Mouse (Mus musculus) midbrain, embryonic 13.5 days (tissue): ENCODE results near the gene Plau. TPM values are rescaled to one million over a fixed set of nuclear protein-coding genes. Genes with fewer than 3 reads are reported as not detected.

Experiments
- ATAC-seq: fragments of 200-750 bp; cut with Nextera tagmentation; 2 replicates; pipeline ENCODE4 v1.8.0; 2017; ENCODE audit warnings: mild to moderate bottlenecking, moderate TSS enrichment, moderate library complexity
- H3K27ac ChIP-seq: fragments of 300-500 bp; sonication (generic); 2 replicates; pipeline ENCODE4 v1.5.1; 2015; ENCODE audit warnings: inconsistent platforms, mild to moderate bottlenecking, moderate library complexity
- H3K27me3 ChIP-seq: fragments of 300-500 bp; sonication (generic); 2 replicates; pipeline ENCODE4 v1.6.1; 2015; ENCODE audit warnings: mild to moderate bottlenecking, inconsistent platforms
- H3K36me3 ChIP-seq: fragments of 300-500 bp; sonication (generic); 2 replicates; pipeline ENCODE4 v1.6.1; 2015; ENCODE audit warnings: mild to moderate bottlenecking, inconsistent platforms
- H3K4me1 ChIP-seq: fragments of 300-500 bp; sonication (generic); replicated peaks from 2 replicates; pipeline ENCODE4 v1.6.1; 2015; ENCODE audit warnings: inconsistent platforms
- H3K4me2 ChIP-seq: fragments of 300-500 bp; sonication (generic); replicated peaks from 2 replicates; pipeline ENCODE4 v1.6.1; 2015; ENCODE audit warnings: moderate library complexity, mild to moderate bottlenecking, inconsistent platforms
- H3K4me3 ChIP-seq: fragments of 300-500 bp; sonication (generic); replicated peaks from 2 replicates; pipeline ENCODE4 v1.5.1; 2015; ENCODE audit warnings: mild to moderate bottlenecking, inconsistent platforms
- H3K9ac ChIP-seq: fragments of 300-500 bp; sonication (generic); replicated peaks from 2 replicates; pipeline ENCODE4 v1.6.1; 2015; ENCODE audit warnings: mild to moderate bottlenecking, inconsistent platforms
- H3K9me3 ChIP-seq: fragments of 300-500 bp; sonication (generic); 2 replicates; pipeline ENCODE4 v1.6.1; 2016; ENCODE audit warnings: mild to moderate bottlenecking, inconsistent platforms
- WGBS: fragments of 180-500 bp; shearing (Covaris S2); methylation state at CpG from one replicate; pipeline ENCODE4 v1.1.7; 2015; 5-methylcytosine and 5-hydroxymethylcytosine counted together
- polyA plus RNA-seq: library from polyadenylated mRNA; unstranded; fragments of >200 nt; fragmentation: Nextera tagmentation; extraction: Ambion mirVana; gene quantifications from 2 replicates; pipeline ENCODE4 v1.2.1, GENCODE M21; 2015

Gene Plau
- polyA plus RNA-seq, 1 experiment from 2014 or later, result 0.34 TPM

- Histone ChIP-seq H3K4me1 (no peaks in the 10 kb centered on the region), H3K27ac (no peak overlapping the region)
These were observed 48.8 kb downstream of the Plau start for GRCm38 (mm10) chr14:20885091-20885888.

GRCm38 (mm10) chr14:20886266-20886665, 49.8 kb downstream of the Plau start:
- no peak for ATAC-seq
- Histone ChIP-seq H3K9me3 (no peaks in the 10 kb centered on the region), H3K9ac (no peak overlapping the region), H3K4me2 (no peak overlapping the region), H3K27ac (no peak overlapping the region), H3K36me3 (no peaks in the 10 kb centered on the region), H3K4me3 (no peak overlapping the region), H3K27me3 (no peaks in the 10 kb centered on the region), H3K4me1 (no peaks in the 10 kb centered on the region)
- 29% methylated on average over 4 of the region's 4 CpGs for WGBS

More at GRCm38 (mm10) chr14:20885091-20885888, 48.8 kb downstream of the Plau start:
- Histone ChIP-seq H3K36me3 (no peaks in the 10 kb centered on the region), H3K9me3 (no peaks in the 10 kb centered on the region), H3K4me2 (no peak overlapping the region), H3K27me3 (no peaks in the 10 kb centered on the region), H3K9ac (no peak overlapping the region), H3K4me3 (no peak overlapping the region)
- ATAC-seq, result no peak
- 44% methylated on average over 10 of the region's 10 CpGs for WGBS

- H3K9ac ChIP-seq, result no peak overlapping the region
- H3K4me3 ChIP-seq, result no peak overlapping the region
- peaks cover 7% of the 10 kb centered on the region; the same call in 1 of the 2 replicates for H3K4me1 ChIP-seq
- H3K9me3 ChIP-seq, result no peaks in the 10 kb centered on the region
- no peak overlapping the region for H3K27ac ChIP-seq
- H3K27me3 ChIP-seq, result no peaks in the 10 kb centered on the region
- H3K36me3 ChIP-seq, result no peaks in the 10 kb centered on the region
- ATAC-seq, result no peak
- WGBS, result 90% methylated on average over 7 of the region's 7 CpGs
- no peak overlapping the region for H3K4me2 ChIP-seq
These were observed 51.2 kb downstream of the Plau start for GRCm38 (mm10) chr14:20887541-20888085.

- Histone ChIP-seq H3K9me3 (no peaks in the 10 kb centered on the region), H3K4me2 (0 out of 2 replicates have a peak overlapping the region, but pooled peaks have one; percentile 5), H3K9ac (no peak overlapping the region), H3K27ac (no peak overlapping the region), H3K4me3 (no peak overlapping the region), H3K36me3 (no peaks in the 10 kb centered on the region), H3K27me3 (no peaks in the 10 kb centered on the region), H3K4me1 (peaks cover 7% of the 10 kb centered on the region; the same call in 1 of the 2 replicates)
- ATAC-seq, result peak; percentile 62
- WGBS, result 36% methylated on average over 9 of the region's 9 CpGs
These were observed 55.5 kb downstream of the Plau start for GRCm38 (mm10) chr14:20891941-20892402.

Other genes with a start within 250 kb of the Plau start
- gene Usp54, start 195.6 kb upstream of the Plau start, polyA plus RNA-seq, result 12.5 and 13.1 TPM in 2 replicates
- gene Myoz1, start 180.1 kb upstream of the Plau start, polyA plus RNA-seq, result not detected in 2 replicates
- gene Synpo2l, start 168.3 kb upstream of the Plau start, polyA plus RNA-seq, result 0.15 and 0.27 TPM in 2 replicates
- gene Sec24c, start 162.4 kb upstream of the Plau start, polyA plus RNA-seq, result 88.4 and 96.7 TPM in 2 replicates
- 22.7 and 26.0 TPM in 2 replicates for gene Fut11, start 141.7 kb upstream of the Plau start, polyA plus RNA-seq
- 209 and 213 TPM in 2 replicates for gene Chchd1, start 133.7 kb upstream of the Plau start, polyA plus RNA-seq
- 46.5 and 57.7 TPM in 2 replicates for gene Zswim8, start 129.1 kb upstream of the Plau start, polyA plus RNA-seq
- 16.8 and 19.7 TPM in 2 replicates for gene Ndst2, start 102.1 kb upstream of the Plau start, polyA plus RNA-seq
- 84.2 and 86.8 TPM in 2 replicates for gene Camk2g, start 42.6 kb upstream of the Plau start, polyA plus RNA-seq
- 9.7 and 11.2 TPM in 2 replicates for gene Vcl, start 92.7 kb downstream of the Plau start, polyA plus RNA-seq
- gene Ap3m1, start 215.8 kb downstream of the Plau start, polyA plus RNA-seq, result 103 TPM in 2 replicates
- gene Adk, start 215.9 kb downstream of the Plau start, polyA plus RNA-seq, result 50.0 and 53.5 TPM in 2 replicates